Mouse (Mus musculus): ENCODE data around the gene Gbp8.

GRCm38 (mm10) chr5:105063321-105063720 is 76.0 kb downstream of the Gbp8 start:
- TF ChIP-seq CTCF (conservative IDR thresholded peaks at IDR 0.05; ENCODE audit: low read length) (no peak), NANOG (IDR thresholded peaks at IDR 0.05; ENCODE audit: borderline replicate concordance, low read length) (no peak), POU5F1 (IDR thresholded peaks at IDR 0.05; ENCODE audit: borderline replicate concordance, low read length) (no peak)
